Mouse (Mus musculus) urinary bladder, adult 18-20 months (tissue): ENCODE measurements around the gene Eml2.
A peak's percentile ranks its signal among the peaks of the same experiment; 100 is the strongest.

ENCODE experiments used
- DNase-seq, 2 experiments: peaks; one replicate each; pipeline ENCODE4 v3.0.0; 2022; ENCODE audit warnings: low spot score in 2 of 2, mixed read lengths in 2 of 2

The Eml2 gene

GRCm38 (mm10) chr7:19202065-19202850 lies 26.0 kb downstream of the Eml2 start:
- no peak for DNase-seq

GRCm38 (mm10) chr7:19208201-19208910 lies 32.1 kb downstream of the Eml2 start:
- no peak for DNase-seq

- DNase-seq: no peak
These were observed 32.8 kb downstream of the Eml2 start for GRCm38 (mm10) chr7:19208944-19209472.

- no peak for DNase-seq
These were observed 33.3 kb downstream of the Eml2 start for GRCm38 (mm10) chr7:19209494-19209893.

- no peak for DNase-seq
These were observed 33.8 kb downstream of the Eml2 start for GRCm38 (mm10) chr7:19210010-19210409.

GRCm38 (mm10) chr7:19211041-19211675 lies 34.9 kb downstream of the Eml2 start:
- DNase-seq: no peak

- no peak for DNase-seq
These were observed 36.0 kb downstream of the Eml2 start, which contains the start of gene Gpr4 for GRCm38 (mm10) chr7:19211996-19212755. Gene Gpr4, plus strand, starts transcription at chr7:19212538.

- no peak for DNase-seq
These were observed 37.2 kb downstream of the Eml2 start for GRCm38 (mm10) chr7:19213385-19213784.

- DNase-seq: no peak
These were observed 38.1 kb downstream of the Eml2 start for GRCm38 (mm10) chr7:19214369-19214768.

GRCm38 (mm10) chr7:19214940-19215339 lies 38.7 kb downstream of the Eml2 start:
- no peak for DNase-seq

GRCm38 (mm10) chr7:19217492-19217891 lies 41.3 kb downstream of the Eml2 start:
- DNase-seq: no peak

- DNase-seq: no peak
These were observed 41.7 kb downstream of the Eml2 start for GRCm38 (mm10) chr7:19217944-19218343.

- DNase-seq: no peak
These were observed 43.8 kb downstream of the Eml2 start for GRCm38 (mm10) chr7:19220061-19220460.

- DNase-seq: no peak
These were observed 46.0 kb downstream of the Eml2 start for GRCm38 (mm10) chr7:19222189-19222588.

GRCm38 (mm10) chr7:19222875-19223274 lies 46.7 kb downstream of the Eml2 start:
- no peak for DNase-seq

GRCm38 (mm10) chr7:19224933-19225332 lies 48.7 kb downstream of the Eml2 start:
- no peak for DNase-seq

- peak in 1 of 2 experiments; percentile 6 for DNase-seq
These were observed 50.9 kb downstream of the Eml2 start for GRCm38 (mm10) chr7:19226817-19227797.

GRCm38 (mm10) chr7:19227883-19228792 lies 51.9 kb downstream of the Eml2 start, which contains the start of gene Opa3:
Gene Opa3, plus strand, starts transcription at chr7:19228334.
- DNase-seq: peak; percentile 97 to 99

- no peak for DNase-seq
These were observed 52.5 kb downstream of the Eml2 start for GRCm38 (mm10) chr7:19228793-19229148.
